22 mouse cellular contexts compared by ENCODE assay signal in the genomic region with DNA sequence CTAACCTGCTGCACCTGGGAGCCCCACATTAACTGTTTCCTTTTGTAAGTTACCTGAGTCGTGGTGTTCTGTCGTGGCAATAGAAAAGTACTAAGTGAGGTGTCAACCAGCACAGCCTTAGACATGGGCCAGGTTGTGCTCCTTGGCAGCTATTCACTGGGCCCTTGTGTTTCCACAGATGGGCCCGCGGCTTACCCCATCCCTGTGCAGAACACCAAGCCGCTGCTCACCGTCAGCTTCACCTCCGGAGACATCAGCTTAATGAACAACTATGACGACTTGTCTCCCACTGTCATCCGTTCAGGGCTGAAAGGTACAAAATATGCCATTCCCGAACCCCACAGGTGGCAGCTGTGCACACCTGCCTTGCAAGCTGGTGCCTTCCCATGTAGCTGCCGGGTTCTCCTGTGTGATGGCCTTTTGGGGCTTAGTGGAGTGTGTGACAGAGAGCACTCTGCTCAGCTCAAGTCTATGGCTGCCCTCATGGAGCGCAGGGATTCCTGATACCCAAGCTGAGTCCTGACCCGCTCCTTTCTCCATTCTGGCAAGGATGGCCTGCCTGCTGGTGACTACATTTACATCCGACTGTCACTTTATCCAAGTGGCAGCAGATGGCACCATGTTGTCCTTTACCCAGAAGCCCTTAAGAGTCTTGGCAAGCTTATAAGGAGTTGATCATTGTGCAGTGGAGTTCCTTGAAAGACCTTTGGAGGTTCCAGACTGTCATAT. TPM values are rescaled to one million over a fixed set of nuclear protein-coding genes. Genes with fewer than 3 reads are reported as not detected.
DNase-seq lines count a peak whose midpoint lies in the region; ATAC-seq and TF ChIP-seq lines count a peak whose summit lies in the region.
"Had no signal": no experiment of that assay in that cellular context is flagged by ENCODE, and none has a peak within 500 bp of the region (broad histone marks: within the 10 kb centered on the region; RNA-seq: fewer than 3 reads in every experiment).

No protein-coding gene starts in this region.

- H3K36me3 ChIP-seq in forebrain, embryonic 16.5 days (ENCODE audit: control insufficient read depth, insufficient read depth): peaks cover 11% of the 10 kb centered on the region
- H3K36me3 ChIP-seq in forebrain, embryonic 13.5 days (ENCODE audit: poor library complexity, severe bottlenecking): peaks cover 82% of the 10 kb centered on the region
- H3K36me3 ChIP-seq in midbrain, postnatal 0 days (ENCODE audit: insufficient read depth, low read length): peaks cover 40% of the 10 kb centered on the region
- H3K36me3 ChIP-seq in midbrain, embryonic 10.5 days: peaks cover 69% of the 10 kb centered on the region

- no peaks in the 10 kb centered on the region for H3K4me1 ChIP-seq in forebrain, embryonic 16.5 days (replicated peaks; ENCODE audit: control insufficient read depth, insufficient read depth, low read length)
- no peaks in the 10 kb centered on the region for H3K4me1 ChIP-seq in forebrain, embryonic 13.5 days
- no peaks in the 10 kb centered on the region for H3K4me1 ChIP-seq in midbrain, postnatal 0 days (ENCODE audit: insufficient read depth, low read length)
- no peaks in the 10 kb centered on the region for H3K4me1 ChIP-seq in midbrain, embryonic 10.5 days
- H3K4me1 ChIP-seq: embryonic facial prominence, embryonic 10.5 days; limb, embryonic 13.5 days; liver, embryonic 12.5 days; stomach, embryonic 15.5 days had no signal

- TF ChIP-seq CTCF in midbrain, postnatal 0 days (IDR thresholded peaks at IDR 0.05): no peak

- no peak overlapping the region for H3K4me2 ChIP-seq in forebrain, embryonic 16.5 days (ENCODE audit: low read length)
- H3K4me2 ChIP-seq in forebrain, embryonic 13.5 days: no peak overlapping the region
- no peak overlapping the region for H3K4me2 ChIP-seq in midbrain, postnatal 0 days (ENCODE audit: low read depth, low read length, poor library complexity, severe bottlenecking)
- H3K4me2 ChIP-seq: heart, embryonic 11.5 days; limb, embryonic 13.5 days; liver, embryonic 12.5 days; midbrain, embryonic 11.5 days; stomach, embryonic 15.5 days had no signal

- ATAC-seq in forebrain, embryonic 16.5 days: 0 out of 2 replicates have a peak, but pooled peaks have one; percentile 3
- ATAC-seq in forebrain, embryonic 13.5 days: no peak
- no peak for ATAC-seq in midbrain, postnatal 0 days (ENCODE audit: low FRiP score)
- no peak for ATAC-seq in monocyte, adult 5-6 weeks (replicated peaks; ENCODE audit: insufficient number of reproducible peaks, low FRiP score, low TSS enrichment, poor library complexity, severe bottlenecking)
- ATAC-seq: CD4-positive, CD25-positive, alpha-beta regulatory T cell, adult 4 months; hindbrain, embryonic 16.5 days; liver, embryonic 12.5 days had no signal

- no peak overlapping the region for H3K27ac ChIP-seq in forebrain, embryonic 16.5 days (ENCODE audit: low read length)
- H3K27ac ChIP-seq in forebrain, embryonic 13.5 days: no peak overlapping the region
- H3K27ac ChIP-seq in midbrain, postnatal 0 days (ENCODE audit: low read depth, low read length): no peak overlapping the region
- H3K27ac ChIP-seq in midbrain, embryonic 10.5 days (replicated peaks): no peak overlapping the region
- H3K27ac ChIP-seq: embryonic facial prominence, embryonic 10.5 days; kidney, postnatal 0 days; limb, embryonic 13.5 days; liver, embryonic 12.5 days; stomach, embryonic 15.5 days had no signal

- no peak overlapping the region for H3K9ac ChIP-seq in forebrain, embryonic 16.5 days (replicated peaks; ENCODE audit: low read depth, low read length)
- H3K9ac ChIP-seq in forebrain, embryonic 13.5 days: no peak overlapping the region
- H3K9ac ChIP-seq in midbrain, postnatal 0 days (replicated peaks; ENCODE audit: low read length, poor library complexity, severe bottlenecking): no peak overlapping the region
- H3K9ac ChIP-seq: limb, embryonic 13.5 days; liver, embryonic 12.5 days; stomach, embryonic 15.5 days had no signal

- WGBS in forebrain, embryonic 16.5 days: 89% methylated on average over 14 of the region's 14 CpGs
- WGBS in forebrain, embryonic 13.5 days: 94% methylated on average over 14 of the region's 14 CpGs
- 91% methylated on average over 14 of the region's 14 CpGs for WGBS in midbrain, postnatal 0 days
- WGBS in midbrain, embryonic 10.5 days: 91% methylated on average over 14 of the region's 14 CpGs

- no peaks in the 10 kb centered on the region for H3K27me3 ChIP-seq in forebrain, embryonic 16.5 days (replicated peaks; ENCODE audit: control insufficient read depth, insufficient read depth, low read length)
- H3K27me3 ChIP-seq in forebrain, embryonic 13.5 days: no peaks in the 10 kb centered on the region
- H3K27me3 ChIP-seq in midbrain, postnatal 0 days (ENCODE audit: insufficient read depth, low read length): no peaks in the 10 kb centered on the region
- no peaks in the 10 kb centered on the region for H3K27me3 ChIP-seq in midbrain, embryonic 10.5 days (ENCODE audit: low read depth, poor library complexity, severe bottlenecking)
- H3K27me3 ChIP-seq: limb, embryonic 13.5 days; liver, embryonic 12.5 days; stomach, embryonic 15.5 days had no signal

- peak; percentile 33 for DNase-seq in midbrain, postnatal 0 days (ENCODE audit: low spot score)
- no peak for DNase-seq in midbrain, embryonic 10.5 days (ENCODE audit: low spot score)
- DNase-seq in cerebellum, postnatal 10 days: peak; percentile 81 to 82
- no peak for DNase-seq in spleen, adult 18-20 months
- no peak for DNase-seq in spleen, postnatal 14 days (ENCODE audit: low spot score in 2 of 2)
- DNase-seq: adrenal gland, postnatal 14 days; kidney, adult 11 months; lung, postnatal 10 days; retina, postnatal 1 day; thymus, postnatal 25 days had no signal

- H3K4me3 ChIP-seq in forebrain, embryonic 16.5 days (replicated peaks; ENCODE audit: low read length): no peak overlapping the region
- H3K4me3 ChIP-seq in forebrain, embryonic 13.5 days: no peak overlapping the region
- H3K4me3 ChIP-seq in midbrain, postnatal 0 days (ENCODE audit: low read depth, low read length): no peak overlapping the region
- no peak overlapping the region for H3K4me3 ChIP-seq in midbrain, embryonic 10.5 days
- H3K4me3 ChIP-seq: embryonic facial prominence, embryonic 10.5 days; limb, embryonic 13.5 days; liver, embryonic 12.5 days; stomach, embryonic 15.5 days had no signal

- H3K9me3 ChIP-seq in forebrain, embryonic 16.5 days (ENCODE audit: control insufficient read depth, low read length): no peaks in the 10 kb centered on the region
- no peaks in the 10 kb centered on the region for H3K9me3 ChIP-seq in forebrain, embryonic 13.5 days (replicated peaks)
- no peaks in the 10 kb centered on the region for H3K9me3 ChIP-seq in midbrain, postnatal 0 days (ENCODE audit: low read length)
- no peaks in the 10 kb centered on the region for H3K9me3 ChIP-seq in midbrain, embryonic 10.5 days (replicated peaks)
- H3K9me3 ChIP-seq: embryonic facial prominence, embryonic 10.5 days; limb, embryonic 13.5 days; liver, embryonic 12.5 days; stomach, embryonic 15.5 days had no signal

RNA-seq across cellular contexts. Expression of a gene that starts 55.0 kb away (rescaled TPM):
- polyA plus RNA-seq in forebrain, embryonic 16.5 days (2015; fragmentation: Nextera tagmentation; extraction: Ambion mirVana): 45.5 and 52.4 TPM in 2 replicates
- polyA plus RNA-seq in forebrain, embryonic 13.5 days (2015; fragmentation: Nextera tagmentation; extraction: Ambion mirVana): 23.4 and 28.1 TPM in 2 replicates
- 83.4 and 94.2 TPM in 2 replicates for total RNA-seq in midbrain, postnatal 0 days (2014; rRNA removed)
- polyA plus RNA-seq in midbrain, postnatal 0 days (2015; fragmentation: Nextera tagmentation; extraction: Ambion mirVana): 68.0 and 75.7 TPM in 2 replicates
- 21.3 and 22.5 TPM in 2 replicates for polyA plus RNA-seq in midbrain, embryonic 10.5 days (2016; fragmentation: Nextera tagmentation; extraction: Ambion mirVana)
- total RNA-seq in monocyte, adult 5-6 weeks (2017): 4.7 to 13.7 TPM (median 5.9 TPM) in 3 replicates

Comparison
In these comparisons a context has a peak if more than half of its experiments do, and no peak if none do; other contexts are left out.
1. DNase-seq: peak in midbrain, postnatal 0 days (single experiment) and cerebellum, postnatal 10 days (2 of 2); none in midbrain, embryonic 10.5 days (single experiment), spleen, adult 18-20 months (0 of 2) and spleen, postnatal 14 days (0 of 2).